Mouse (Mus musculus) forebrain, embryonic 14.5 days (tissue): ENCODE results near the gene Gzmc. TPM values are rescaled to one million over a fixed set of nuclear protein-coding genes. Genes with fewer than 3 reads are reported as not detected.
"Not testable (repeated sequence)": the region's sequence is repeated elsewhere in the genome, so short reads cannot be mapped to it uniquely, and the experiment has no call there.

Experiments used
- ATAC-seq: fragments of 200-750 bp; cut with Nextera tagmentation; 2 replicates; pipeline ENCODE4 v1.8.0; 2017; ENCODE audit warnings: mild to moderate bottlenecking, moderate library complexity
- DNase-seq: peaks from one replicate; pipeline ENCODE4 v3.0.0-alpha.2; 2015; ENCODE audit warnings: low spot score
- H3K27ac ChIP-seq: fragments of 300-500 bp; sonication (generic); 2 replicates; pipeline ENCODE4 v1.5.1; 2014; ENCODE audit warnings: low read depth, mild to moderate bottlenecking, control low read depth, low read length, moderate library complexity
- H3K27me3 ChIP-seq: fragments of 300-500 bp; sonication (generic); replicated peaks from 2 replicates; pipeline ENCODE4 v1.6.1; 2014; ENCODE audit warnings: low read length, control low read depth, mixed read lengths; ENCODE audit not compliant: control insufficient read depth, insufficient read depth
- H3K36me3 ChIP-seq: fragments of 300-500 bp; sonication (generic); 2 replicates; pipeline ENCODE4 v1.6.1; 2014; ENCODE audit warnings: low read length, control low read depth; ENCODE audit not compliant: control insufficient read depth, insufficient read depth
- H3K4me1 ChIP-seq: fragments of 300-500 bp; sonication (generic); 2 replicates; pipeline ENCODE4 v1.6.1; 2014; ENCODE audit warnings: antibody characterized with exemption, low read length, control low read depth; ENCODE audit not compliant: control insufficient read depth, insufficient read depth
- H3K4me2 ChIP-seq: fragments of 300-500 bp; sonication (generic); 2 replicates; pipeline ENCODE4 v1.6.1; 2014; ENCODE audit warnings: mild to moderate bottlenecking, control low read depth, low read length
- H3K4me3 ChIP-seq: fragments of 300-500 bp; sonication (generic); 2 replicates; pipeline ENCODE4 v1.5.1; 2014; ENCODE audit warnings: low read depth, low read length, control low read depth
- H3K9ac ChIP-seq: fragments of 300-500 bp; sonication (generic); 2 replicates; pipeline ENCODE4 v1.6.1; 2014; ENCODE audit warnings: mild to moderate bottlenecking, low read length, control low read depth, moderate library complexity
- H3K9me3 ChIP-seq: fragments of 300-500 bp; sonication (generic); replicated peaks from 2 replicates; pipeline ENCODE4 v1.6.1; 2016; ENCODE audit warnings: low read length, control low read depth, mixed read lengths; ENCODE audit not compliant: control insufficient read depth
- WGBS: fragments of 180-500 bp; shearing (Covaris S2); extraction: QIAGEN DNeasy Blood & Tissue Kit; methylation state at CpG from one replicate; pipeline ENCODE4 v1.1.7; 2014; 5-methylcytosine and 5-hydroxymethylcytosine counted together
- polyA plus RNA-seq: library from polyadenylated mRNA; unstranded; fragments of >200 nt; fragmentation: Nextera tagmentation; extraction: Ambion mirVana; gene quantifications from 2 replicates; pipeline ENCODE4 v1.2.1, GENCODE M21; 2014

The Gzmc gene
- not detected in 2 replicates for polyA plus RNA-seq

DNA sequence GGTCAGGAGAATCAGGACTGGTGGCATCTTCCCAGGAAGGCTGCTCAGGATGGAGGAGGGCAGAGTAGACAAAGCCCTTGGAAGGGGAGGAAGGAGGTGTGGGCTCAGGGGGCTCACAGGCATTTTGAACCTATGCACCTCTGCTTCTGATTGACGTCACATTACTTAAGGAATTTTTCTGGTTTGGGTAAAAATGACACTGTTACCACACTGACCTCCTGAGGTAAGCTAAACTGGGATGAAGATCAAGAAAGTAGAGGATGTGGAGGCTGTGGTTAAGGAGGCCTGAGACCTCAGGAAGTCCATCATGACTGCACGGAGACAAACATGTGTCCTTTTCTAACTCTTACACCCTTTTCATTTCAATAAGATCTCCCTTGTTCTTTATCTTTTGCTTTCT is at the start of gene Gzmc:
Gzmc (minus strand) TSS at position 101 of the 400 bp plus-strand sequence.
- Histone ChIP-seq H3K4me2 (no peak within 1 kb of the TSS), H3K9me3 (no peaks in the 10 kb centered on the region), H3K9ac (no peak within 1 kb of the TSS), H3K4me1 (no peaks in the 10 kb centered on the region), H3K27me3 (no peaks in the 10 kb centered on the region), H3K4me3 (no peak within 1 kb of the TSS), H3K27ac (no peak within 1 kb of the TSS), H3K36me3 (no peaks in the 10 kb centered on the region)
- no peak for DNase-seq
- no peak for ATAC-seq
- 81% methylated on average over 2 of the region's 2 CpGs for WGBS

DNA sequence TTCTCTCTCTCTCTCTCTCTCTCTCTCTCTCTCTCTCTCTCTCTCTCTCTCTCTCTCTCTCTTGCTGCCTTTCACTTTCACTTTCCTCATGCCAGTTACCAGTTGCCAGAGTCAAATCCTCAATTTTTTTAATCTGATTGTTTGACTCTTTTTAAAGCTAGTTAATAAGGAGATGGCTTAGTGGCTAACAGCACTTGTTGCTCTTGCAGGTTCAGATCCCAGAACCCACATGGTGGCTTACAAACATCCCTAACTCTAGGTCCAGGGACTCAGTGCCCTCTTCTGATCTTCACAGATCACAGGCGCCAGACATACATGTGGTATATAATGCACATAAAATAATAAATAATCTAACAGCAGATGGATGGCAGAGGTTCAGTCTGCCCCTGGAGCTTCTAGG is 49.4 kb upstream of the Gzmc start:
- no peaks in the 10 kb centered on the region for H3K4me1 ChIP-seq
- 88% methylated on average over 1 of the region's 1 CpGs for WGBS
- no peak overlapping the region for H3K9ac ChIP-seq
- no peak for ATAC-seq
- no peak for DNase-seq
- no peaks in the 10 kb centered on the region for H3K9me3 ChIP-seq
- no peak overlapping the region for H3K27ac ChIP-seq
- no peaks in the 10 kb centered on the region for H3K27me3 ChIP-seq
- H3K36me3 ChIP-seq: no peaks in the 10 kb centered on the region
- H3K4me2 ChIP-seq: no peak overlapping the region
- H3K4me3 ChIP-seq: no peak overlapping the region

- Histone ChIP-seq H3K27ac (no peak overlapping the region), H3K9me3 (no peaks in the 10 kb centered on the region), H3K27me3 (no peaks in the 10 kb centered on the region), H3K4me3 (no peak overlapping the region), H3K9ac (no peak overlapping the region), H3K4me1 (no peaks in the 10 kb centered on the region), H3K36me3 (no peaks in the 10 kb centered on the region), H3K4me2 (no peak overlapping the region)
- DNase-seq: peak; percentile 73
- 49% methylated on average over 5 of the region's 5 CpGs for WGBS
- ATAC-seq: 0 out of 2 replicates have a peak, but pooled peaks have one; percentile 37
Measured at GRCm38 (mm10) chr14:56281090-56281489, 46.6 kb upstream of the Gzmc start.

DNA sequence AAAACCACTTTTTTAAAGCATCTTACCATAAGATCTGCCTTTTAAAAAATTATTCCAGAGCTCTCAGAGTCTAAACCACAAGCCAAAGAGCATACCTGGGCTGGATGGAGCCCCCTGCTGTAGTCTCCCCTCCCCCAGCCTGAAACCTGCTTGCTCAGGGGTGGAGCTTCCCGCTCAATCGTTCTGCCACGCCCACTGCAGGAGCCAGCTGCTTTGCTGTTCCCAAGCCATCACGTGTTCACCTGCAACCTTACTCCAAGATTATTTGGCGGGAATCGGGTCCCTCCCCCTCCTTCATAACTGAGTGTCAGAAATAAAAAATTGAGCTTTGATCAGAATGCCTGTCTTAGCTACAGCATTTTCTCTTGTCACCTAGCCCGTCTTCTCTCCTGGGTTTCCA is 44.2 kb upstream of the Gzmc start:
- 43% methylated on average over 7 of the region's 7 CpGs for WGBS

DNA sequence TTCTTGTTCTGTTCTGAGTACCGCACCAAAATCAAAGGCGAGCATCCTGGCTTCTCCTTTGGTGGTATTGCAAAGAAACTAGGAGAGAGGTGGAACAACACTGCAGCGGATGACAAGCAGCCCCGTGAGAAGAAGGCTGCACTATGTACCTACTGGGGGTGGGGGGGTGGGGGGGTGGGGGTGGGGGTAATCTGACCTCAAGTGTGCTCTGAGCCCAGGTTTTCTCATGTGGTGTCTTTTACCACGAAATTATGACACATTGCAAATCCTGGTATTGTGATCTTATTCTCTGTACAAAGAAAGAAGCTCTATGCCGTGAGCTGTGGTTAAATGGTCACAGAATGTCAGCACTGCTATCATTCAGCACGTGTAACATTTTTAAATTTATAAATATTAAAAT is 41.6 kb upstream of the Gzmc start:
- H3K27ac ChIP-seq, H3K27me3 ChIP-seq, H3K4me1 ChIP-seq, H3K9ac ChIP-seq, H3K36me3 ChIP-seq, H3K4me3 ChIP-seq, H3K9me3 ChIP-seq, DNase-seq, ATAC-seq, H3K4me2 ChIP-seq: not testable (repeated sequence)
- WGBS: 77% methylated on average over 7 of the region's 7 CpGs

More for the DNA sequence above, 44.2 kb upstream of the Gzmc start:
- not testable (repeated sequence) for H3K36me3 ChIP-seq, H3K4me3 ChIP-seq, H3K9me3 ChIP-seq, H3K27ac ChIP-seq, ATAC-seq, DNase-seq, H3K27me3 ChIP-seq, H3K9ac ChIP-seq, H3K4me2 ChIP-seq, H3K4me1 ChIP-seq

DNA sequence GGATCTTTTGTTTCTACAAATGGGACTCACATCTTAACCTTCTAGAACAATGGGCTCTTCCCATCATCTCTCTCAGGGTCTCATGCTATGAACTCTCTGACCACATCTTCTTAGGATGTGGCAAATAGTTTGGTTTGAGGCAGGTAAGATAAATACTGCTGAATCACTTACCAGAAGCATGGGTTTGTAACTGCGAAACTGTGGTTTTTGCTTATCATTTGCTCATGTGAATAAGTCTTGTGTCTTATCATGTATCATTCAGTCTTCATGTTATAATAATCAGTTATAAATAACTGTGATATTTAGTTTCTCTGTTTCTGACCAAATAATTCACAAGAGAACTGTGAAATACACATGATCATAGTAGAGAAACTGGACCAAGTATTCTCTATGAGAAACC is 31.7 kb upstream of the Gzmc start:
- Histone ChIP-seq H3K9ac (no peak overlapping the region), H3K4me1 (no peaks in the 10 kb centered on the region), H3K4me2 (no peak overlapping the region), H3K27me3 (no peaks in the 10 kb centered on the region), H3K27ac (no peak overlapping the region), H3K4me3 (no peak overlapping the region), H3K36me3 (no peaks in the 10 kb centered on the region), H3K9me3 (no peaks in the 10 kb centered on the region)
- WGBS: 90% methylated on average over 1 of the region's 1 CpGs
- no peak for ATAC-seq
- no peak for DNase-seq

- DNase-seq (no peak), ATAC-seq (no peak)
- Histone ChIP-seq H3K4me1 (no peaks in the 10 kb centered on the region), H3K4me3 (no peak within 1 kb of the TSS), H3K27ac (no peak within 1 kb of the TSS), H3K9ac (no peak within 1 kb of the TSS), H3K36me3 (no peaks in the 10 kb centered on the region), H3K9me3 (no peaks in the 10 kb centered on the region), H3K27me3 (no peaks in the 10 kb centered on the region), H3K4me2 (no peak within 1 kb of the TSS)
- 87% methylated on average over 5 of the region's 5 CpGs for WGBS
Measured at GRCm38 (mm10) chr14:56262153-56262552, 27.7 kb upstream of the Gzmc start, which contains the start of gene Gzmb. Gzmb (minus strand) TSS chr14:56262260.

DNA sequence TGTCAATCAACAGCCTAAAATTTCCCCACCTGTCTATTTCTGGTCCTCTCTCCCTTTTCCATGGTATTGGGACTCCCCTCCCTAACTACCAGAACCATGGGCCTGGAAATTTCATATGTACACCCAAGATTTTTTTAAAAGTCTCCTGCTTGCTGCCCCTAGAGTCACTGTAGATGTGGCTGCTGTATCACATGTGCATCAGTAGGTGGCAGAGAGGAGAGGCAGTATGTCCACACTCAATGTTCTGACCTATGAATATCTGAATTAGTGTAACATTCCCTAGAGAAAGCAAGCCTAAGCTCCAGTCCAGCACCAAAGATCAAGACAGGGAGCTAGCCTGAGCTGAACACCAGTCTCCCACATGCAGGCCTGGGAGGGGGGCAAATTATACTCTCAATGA is 6.0 kb upstream of the Gzmc start:
- DNase-seq (no peak), ATAC-seq (no peak)
- Histone ChIP-seq H3K27ac (no peak overlapping the region), H3K27me3 (no peaks in the 10 kb centered on the region), H3K4me1 (no peaks in the 10 kb centered on the region), H3K36me3 (no peaks in the 10 kb centered on the region), H3K4me3 (no peak overlapping the region), H3K9me3 (no peaks in the 10 kb centered on the region), H3K9ac (no peak overlapping the region), H3K4me2 (no peak overlapping the region)

DNA sequence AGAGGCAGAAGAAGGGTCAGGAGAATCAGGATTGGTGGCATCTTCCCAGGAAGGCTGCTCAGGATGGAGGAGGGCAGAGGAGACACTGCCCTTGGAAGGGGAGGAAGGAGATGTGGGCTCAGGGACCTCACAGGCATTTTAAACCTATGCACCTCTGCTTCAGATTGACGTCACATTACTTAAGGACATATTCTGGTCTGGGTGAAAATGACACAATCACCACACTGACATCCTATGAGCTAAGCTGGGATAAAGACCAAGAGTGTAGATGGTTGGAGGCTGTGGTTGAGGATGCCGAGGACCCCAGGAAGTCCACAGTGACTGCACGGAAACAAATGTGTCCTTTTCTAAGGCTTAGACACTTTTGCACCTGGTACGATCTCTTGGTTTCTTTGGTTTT is 23.1 kb downstream of the Gzmc start, which contains the start of gene Gzmf:
Gzmf (minus strand) TSS at position 101 of the 400 bp plus-strand sequence.
- H3K9ac ChIP-seq: no peak within 1 kb of the TSS
- H3K9me3 ChIP-seq: no peaks in the 10 kb centered on the region
- 85% methylated on average over 4 of the region's 4 CpGs for WGBS

More for the DNA sequence above, 23.1 kb downstream of the Gzmc start, which contains the start of gene Gzmf:
- ATAC-seq: no peak
- Histone ChIP-seq H3K36me3 (no peaks in the 10 kb centered on the region), H3K27me3 (no peaks in the 10 kb centered on the region), H3K27ac (no peak within 1 kb of the TSS), H3K4me1 (no peaks in the 10 kb centered on the region), H3K4me3 (no peak within 1 kb of the TSS), H3K4me2 (no peak within 1 kb of the TSS)
- no peak for DNase-seq
